Mouse (Mus musculus) kidney, adult 2 months (tissue): Measurements from ENCODE around the gene Tmem30a. TPM values are rescaled to one million over a fixed set of nuclear protein-coding genes. Genes with fewer than 3 reads are reported as not detected.

Experiments used
- DNase-seq: peaks from one replicate; pipeline ENCODE4 v3.0.0; 2021
- H3K27ac ChIP-seq: fragments of 200-500 bp; 2 replicates; pipeline ENCODE4 v1.5.1; 2012; ENCODE audit warnings: low read depth, low read length, control low read depth, inconsistent platforms; ENCODE audit not compliant: insufficient read depth
- H3K27me3 ChIP-seq: fragments of 200-500 bp; replicated peaks from 2 replicates; pipeline ENCODE4 v1.6.1; 2012; ENCODE audit warnings: mild to moderate bottlenecking, moderate library complexity, low read length, inconsistent platforms; ENCODE audit not compliant: control insufficient read depth, insufficient read depth
- H3K36me3 ChIP-seq: fragments of 200-500 bp; 2 replicates; pipeline ENCODE4 v1.6.1; 2012; ENCODE audit warnings: mild to moderate bottlenecking, moderate library complexity, low read length, inconsistent platforms; ENCODE audit not compliant: control insufficient read depth, insufficient read depth
- H3K4me1 ChIP-seq: fragments of 200-500 bp; 2 replicates; pipeline ENCODE4 v1.6.1; 2011; ENCODE audit warnings: low read length; ENCODE audit not compliant: control insufficient read depth, insufficient read depth
- H3K4me3 ChIP-seq: fragments of 200-500 bp; 2 replicates; pipeline ENCODE4 v1.5.1; 2011; ENCODE audit warnings: mild to moderate bottlenecking, low read depth, low read length, control low read depth; ENCODE audit not compliant: insufficient read depth
- CTCF ChIP-seq: fragments of 200-500 bp; conservative IDR thresholded peaks from 2 replicates; pipeline ENCODE4 v1.5.1; 2011; ENCODE audit warnings: low read depth, mild to moderate bottlenecking, control low read depth, low read length, moderate library complexity, mixed read lengths; ENCODE audit not compliant: insufficient read depth, insufficient read length
- POLR2A ChIP-seq: fragments of 200-500 bp; IDR thresholded peaks from one replicate; pipeline ENCODE4 v1.6.1; 2011; ENCODE audit warnings: low read depth, low read length, control low read depth
- WGBS: fragments of 180-500 bp; shearing (Covaris S2); methylation state at CpG from one replicate; pipeline ENCODE4 v1.1.7; 2018; 5-methylcytosine and 5-hydroxymethylcytosine counted together
- polyA plus RNA-seq: library from polyadenylated mRNA; depleted of rRNA; stranded (reverse); fragments of >200 nt; gene quantifications from 2 replicates; pipeline ENCODE4 v1.2.3, GENCODE M21; 2012

The Tmem30a gene
- polyA plus RNA-seq, 1 experiment = 39.7 TPM

- Histone ChIP-seq H3K27ac (no peak overlapping the region), H3K36me3 (no peaks in the 10 kb centered on the region), H3K4me3 (no peak overlapping the region), H3K27me3 (no peaks in the 10 kb centered on the region), H3K4me1 (no peaks in the 10 kb centered on the region; the same call in 1 of the 2 replicates)
- WGBS = 70% methylated on average over 3 of the region's 3 CpGs
- TF ChIP-seq POLR2A (no peak), CTCF (no peak)
- no peak for DNase-seq
Measured at GRCm38 (mm10) chr9:79810534-79810933, 17.2 kb upstream of the Tmem30a start.

- Histone ChIP-seq H3K36me3 (no peaks in the 10 kb centered on the region), H3K4me1 (no peaks in the 10 kb centered on the region; the same call in 1 of the 2 replicates), H3K4me3 (no peak overlapping the region), H3K27me3 (no peaks in the 10 kb centered on the region), H3K27ac (no peak overlapping the region)
- TF ChIP-seq CTCF (no peak), POLR2A (no peak)
- 55% methylated on average over 6 of the region's 6 CpGs for WGBS
- DNase-seq = no peak
Measured at GRCm38 (mm10) chr9:79809411-79809810, 16.1 kb upstream of the Tmem30a start.

- Histone ChIP-seq H3K4me1 (no peaks in the 10 kb centered on the region; the same call in 1 of the 2 replicates), H3K27ac (no peak overlapping the region), H3K36me3 (no peaks in the 10 kb centered on the region), H3K4me3 (no peak overlapping the region), H3K27me3 (no peaks in the 10 kb centered on the region)
- DNase-seq = no peak
- 39% methylated on average over 4 of the region's 4 CpGs for WGBS
- TF ChIP-seq POLR2A = no peak
- no peak for TF ChIP-seq CTCF
Measured at GRCm38 (mm10) chr9:79807178-79807577, 13.9 kb upstream of the Tmem30a start.

- DNase-seq = peak; percentile 65
- no peak overlapping the region for H3K4me3 ChIP-seq
- no peaks in the 10 kb centered on the region for H3K36me3 ChIP-seq
- H3K27ac ChIP-seq = no peak overlapping the region
- WGBS = 37% methylated on average over 12 of the region's 12 CpGs
- no peaks in the 10 kb centered on the region; the same call in 1 of the 2 replicates for H3K4me1 ChIP-seq
- TF ChIP-seq POLR2A (no peak), CTCF (0 out of 2 replicates have a peak, but pooled peaks have one; percentile 3)
- no peaks in the 10 kb centered on the region for H3K27me3 ChIP-seq
Measured at GRCm38 (mm10) chr9:79806317-79807075, 13.2 kb upstream of the Tmem30a start.

GRCm38 (mm10) chr9:79805426-79805825, 12.1 kb upstream of the Tmem30a start:
- Histone ChIP-seq H3K4me3 (no peak overlapping the region), H3K27ac (no peak overlapping the region), H3K4me1 (no peaks in the 10 kb centered on the region; the same call in 1 of the 2 replicates), H3K27me3 (no peaks in the 10 kb centered on the region), H3K36me3 (no peaks in the 10 kb centered on the region)
- peak; percentile 65 for DNase-seq
- TF ChIP-seq CTCF (no peak), POLR2A (no peak)
- 56% methylated on average over 10 of the region's 10 CpGs for WGBS

- peak overlapping the region; percentile 42; the same call in 1 of the 2 replicates for H3K4me3 ChIP-seq
- no peaks in the 10 kb centered on the region for H3K27me3 ChIP-seq
- no peaks in the 10 kb centered on the region for H3K36me3 ChIP-seq
- H3K27ac ChIP-seq = peak overlapping the region; percentile 99
- peaks cover 2% of the 10 kb centered on the region; the same call in 1 of the 2 replicates for H3K4me1 ChIP-seq
- TF ChIP-seq POLR2A = no peak
- no peak for TF ChIP-seq CTCF
- 42% methylated on average over 7 of the region's 7 CpGs for WGBS
- DNase-seq = peak; percentile 85
Measured at GRCm38 (mm10) chr9:79796461-79797135, 3.3 kb upstream of the Tmem30a start.

- H3K36me3 ChIP-seq = no peaks in the 10 kb centered on the region
- DNase-seq = peak; percentile 78
- H3K4me3 ChIP-seq = no peak overlapping the region; the same call in 1 of the 2 replicates
- H3K27me3 ChIP-seq = no peaks in the 10 kb centered on the region
- WGBS = 48% methylated on average over 1 of the region's 1 CpGs
- H3K4me1 ChIP-seq = peaks cover 9% of the 10 kb centered on the region; the same call in 1 of the 2 replicates
- TF ChIP-seq CTCF = no peak
- no peak for TF ChIP-seq POLR2A
- peak overlapping the region; percentile 83 for H3K27ac ChIP-seq
Measured at GRCm38 (mm10) chr9:79795076-79795475, 1.8 kb upstream of the Tmem30a start.
